Mouse (Mus musculus) frontal cortex, adult 2 months (tissue): ENCODE measurements around the gene Trappc3. TPM values are rescaled to one million over a fixed set of nuclear protein-coding genes. Genes with fewer than 3 reads are reported as not detected.

Experiments used
- DNase-seq, 2 experiments: peaks; one replicate each; pipeline ENCODE4 v3.0.0; 2022; ENCODE audit warnings: low spot score in 1 of 2; ENCODE audit errors: extremely low spot score in 1 of 2
- polyA plus RNA-seq: library from polyadenylated mRNA; depleted of rRNA; stranded (reverse); fragments of >200 nt; gene quantifications from 2 replicates; pipeline ENCODE4 v1.2.3, GENCODE M21; 2012; rRNA removed

Trappc3 gene
- polyA plus RNA-seq, 1 experiment, result 110 TPM

DNA sequence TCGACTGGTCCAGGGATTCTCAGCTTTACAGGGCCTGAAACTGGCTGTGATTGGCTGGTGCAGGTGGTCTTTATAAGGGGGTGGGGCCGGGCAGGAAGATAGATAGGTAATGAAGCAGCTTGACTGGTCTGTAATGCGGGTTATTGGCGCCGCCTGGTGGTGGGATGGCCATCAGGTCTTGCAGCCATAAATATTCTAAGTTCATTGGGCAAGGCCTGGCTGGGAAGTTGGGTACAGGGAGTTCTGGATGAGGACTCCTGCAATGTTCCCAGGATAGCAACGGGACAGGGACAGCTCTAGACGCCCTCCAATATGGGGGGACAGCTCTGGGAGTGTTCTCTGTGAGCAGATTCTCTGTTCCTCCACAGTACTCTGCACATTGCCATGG is 47.8 kb downstream of the Trappc3 start:
- DNase-seq, result peak; percentile 59 to 93

- DNase-seq, result no peak
Measured at GRCm38 (mm10) chr4:126310344-126310743, 48.2 kb downstream of the Trappc3 start.

- DNase-seq, result no peak
Measured at GRCm38 (mm10) chr4:126311566-126312200, 49.6 kb downstream of the Trappc3 start.

GRCm38 (mm10) chr4:126313202-126313601 is 51.1 kb downstream of the Trappc3 start:
- no peak for DNase-seq

DNA sequence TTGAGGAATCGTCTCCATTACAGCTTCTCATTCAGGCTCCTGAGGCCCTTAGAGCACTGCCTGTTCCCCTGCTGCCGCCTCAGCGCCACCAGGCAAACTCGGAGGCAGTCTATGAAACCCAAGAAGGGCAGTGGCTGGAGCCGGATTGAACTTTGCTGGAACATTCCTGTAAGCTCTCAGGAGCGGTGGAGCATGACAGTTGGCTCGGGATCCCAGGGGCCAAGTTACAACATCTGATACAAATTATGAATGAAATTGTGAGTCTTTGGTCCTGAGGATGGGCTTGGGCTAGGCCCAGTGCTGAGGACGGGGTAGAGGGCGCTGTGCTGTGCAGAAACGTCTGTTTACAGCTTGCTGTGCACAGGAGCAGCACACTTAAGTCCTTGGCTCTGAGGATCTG is 52.3 kb downstream of the Trappc3 start:
- no peak for DNase-seq

GRCm38 (mm10) chr4:126315931-126316330 is 53.8 kb downstream of the Trappc3 start:
- DNase-seq, result peak in 1 of 2 experiments; percentile 30

- no peak for DNase-seq
Measured at GRCm38 (mm10) chr4:126316443-126317040, 54.4 kb downstream of the Trappc3 start.

DNA sequence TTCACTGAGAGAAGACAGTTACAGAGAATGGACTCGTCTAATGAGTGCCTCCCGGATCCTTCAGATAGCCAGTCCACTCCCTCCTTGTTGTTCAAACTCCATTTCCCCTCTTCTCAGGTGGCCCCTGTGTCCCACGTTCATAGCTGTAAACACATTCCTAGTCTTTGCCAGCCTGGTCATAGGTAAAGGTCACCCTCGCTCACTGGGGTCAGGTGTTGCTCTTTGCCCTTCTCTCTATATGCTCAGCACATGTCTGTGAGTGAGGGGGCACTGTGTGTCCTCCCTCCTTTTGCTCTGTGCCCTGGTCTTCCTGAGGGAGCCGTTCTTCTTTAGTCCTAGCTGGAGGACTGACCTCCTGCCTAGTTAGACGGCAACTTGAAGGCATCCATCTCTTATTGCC is 57.7 kb downstream of the Trappc3 start:
- DNase-seq, result no peak

DNA sequence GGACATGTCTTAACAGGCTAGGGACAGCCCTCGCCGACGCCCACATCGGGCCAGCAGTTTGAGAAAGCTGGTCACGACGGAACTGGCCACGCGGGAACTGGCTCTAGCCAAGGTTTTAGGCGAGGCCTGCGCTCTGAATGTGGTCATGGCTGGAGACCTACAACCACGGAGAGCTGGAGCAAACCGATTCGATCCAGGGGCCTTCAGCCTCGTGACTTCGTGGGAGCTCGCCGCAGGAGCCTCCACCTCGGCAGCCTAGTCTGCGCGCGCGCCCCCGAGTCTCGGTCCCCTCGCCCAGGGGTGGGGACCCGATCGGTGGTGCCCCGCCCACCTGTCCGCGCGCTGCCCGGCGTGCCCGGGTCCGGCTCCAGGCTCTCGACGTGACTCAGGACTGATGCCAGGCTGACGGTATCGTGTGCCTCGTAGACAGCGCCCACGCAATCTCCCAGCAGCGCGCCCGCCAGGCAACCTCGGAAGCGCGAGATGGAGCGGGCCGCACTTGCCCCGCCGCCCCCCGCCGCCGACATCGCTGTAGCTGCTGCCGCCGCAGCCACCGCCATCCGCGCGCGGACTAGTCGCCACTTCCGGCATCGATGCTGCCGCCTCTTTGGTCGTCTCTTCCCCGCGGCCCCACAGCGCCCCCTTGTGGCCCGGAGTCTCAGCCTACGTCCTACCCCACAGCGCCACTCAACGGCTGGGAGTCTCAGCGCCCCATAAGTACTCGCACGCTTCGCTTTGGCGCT is 59.2 kb downstream of the Trappc3 start, which contains the start of gene Adprhl2:
Gene Adprhl2, minus strand, starts transcription at position 593 of the 743 bp plus-strand sequence.
- peak; percentile 92 to 100 for DNase-seq

DNA sequence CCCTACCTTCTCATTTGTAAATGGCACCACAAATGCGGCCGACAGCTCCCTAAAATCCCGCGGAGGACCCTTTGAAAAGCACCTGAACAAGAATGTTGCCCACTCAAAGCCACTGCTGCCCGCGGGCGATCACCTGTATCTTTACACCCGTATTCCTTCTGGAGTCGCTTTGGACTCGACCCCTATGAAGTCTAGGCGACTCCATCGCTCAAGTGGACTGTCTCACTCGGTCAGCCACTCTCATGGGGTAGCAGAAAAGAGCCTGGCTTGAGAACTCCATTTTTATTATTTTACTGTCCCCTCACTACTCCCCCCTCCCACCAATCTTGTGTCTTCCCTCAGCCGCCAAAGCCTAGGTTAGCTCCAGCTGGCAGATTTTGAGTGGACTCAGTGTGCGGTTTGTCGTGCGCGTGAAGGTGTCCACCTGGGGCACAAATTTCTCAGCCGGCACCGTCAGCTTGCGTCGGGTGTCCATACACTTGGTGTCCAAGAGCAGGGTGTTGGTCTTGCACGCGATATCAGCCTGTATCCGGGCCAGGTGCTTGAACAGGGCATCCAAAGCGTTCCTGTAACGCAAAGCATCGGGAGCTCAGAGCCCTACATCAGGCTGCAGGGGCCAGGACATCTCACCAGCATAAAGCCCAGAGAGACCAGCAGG is 59.9 kb downstream of the Trappc3 start:
- no peak for DNase-seq

DNA sequence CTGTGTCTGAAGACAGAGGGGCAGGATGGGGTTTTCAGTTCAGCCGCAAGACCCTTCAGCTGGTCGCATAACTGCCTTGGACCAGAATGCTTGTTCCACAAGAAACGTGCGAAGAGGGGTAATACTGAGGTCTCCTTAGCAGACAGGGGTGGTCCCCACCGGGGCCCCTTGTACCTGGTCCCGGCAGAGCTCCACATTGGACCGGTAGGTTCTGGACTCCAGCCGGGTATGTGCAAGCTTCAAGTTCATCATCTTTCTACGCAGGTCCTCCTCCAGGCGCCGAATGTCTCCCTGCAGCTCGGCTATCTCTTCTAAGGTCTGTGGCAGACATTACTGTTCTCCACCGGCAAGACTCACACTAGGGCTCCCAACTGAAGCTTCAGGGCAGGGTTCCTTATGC is 60.5 kb downstream of the Trappc3 start:
- no peak for DNase-seq

GRCm38 (mm10) chr4:126324861-126325260 is 62.7 kb downstream of the Trappc3 start:
- no peak for DNase-seq

DNA sequence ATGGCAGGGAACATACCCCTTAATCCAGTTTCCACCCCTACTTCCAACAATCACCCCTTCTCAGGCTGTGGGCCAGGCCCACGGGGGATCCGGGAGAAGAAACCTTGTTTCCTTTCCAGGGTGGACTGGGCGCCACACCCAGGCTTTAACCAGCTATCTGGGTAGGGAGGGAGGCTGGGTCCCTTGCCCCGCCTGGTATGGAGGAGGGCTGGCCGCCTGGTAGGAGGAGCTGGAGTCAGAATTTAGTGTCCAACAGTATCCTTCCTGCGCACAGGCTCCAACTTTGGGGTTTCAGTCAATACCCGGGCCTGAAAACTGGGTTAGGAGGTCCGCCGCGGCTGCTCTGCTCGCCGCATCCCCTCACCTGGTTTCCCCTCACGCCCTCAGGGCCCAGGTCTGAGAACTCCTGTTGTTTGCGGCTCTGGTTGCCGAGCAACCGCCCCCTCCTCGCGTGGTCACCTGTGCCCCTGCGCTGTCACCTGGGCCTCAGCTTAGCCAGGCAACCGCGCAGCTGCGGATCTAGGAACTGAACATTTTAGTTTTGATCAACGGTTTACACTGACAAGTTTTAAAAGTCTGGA is 63.2 kb downstream of the Trappc3 start, which contains the start of gene Tekt2:
Gene Tekt2, minus strand, starts transcription at position 408 of the 581 bp plus-strand sequence.
- no peak for DNase-seq

Other genes with a start within 250 kb of the Trappc3 start
- gene Csf3r, start 237.8 kb upstream of the Trappc3 start, polyA plus RNA-seq, result 5.4 and 7.2 TPM in 2 replicates
- 76.9 and 82.6 TPM in 2 replicates for gene Mrps15, start 215.4 kb upstream of the Trappc3 start, polyA plus RNA-seq
- gene Oscp1, start 203.8 kb upstream of the Trappc3 start, polyA plus RNA-seq, result 19.7 and 22.3 TPM in 2 replicates
- 25.3 and 26.7 TPM in 2 replicates for gene Lsm10, start 165.7 kb upstream of the Trappc3 start, polyA plus RNA-seq
- 18.9 and 22.2 TPM in 2 replicates for gene Stk40, start 158.4 kb upstream of the Trappc3 start, polyA plus RNA-seq
- gene Eva1b, start 114.6 kb upstream of the Trappc3 start, polyA plus RNA-seq, result 8.6 and 9.3 TPM in 2 replicates
- gene Sh3d21, start 98.8 kb upstream of the Trappc3 start, polyA plus RNA-seq, result 1.0 TPM in 2 replicates
- gene Thrap3, start 59.6 kb upstream of the Trappc3 start, polyA plus RNA-seq, result 95.8 and 103 TPM in 2 replicates
- 201 and 206 TPM in 2 replicates for gene Map7d1, start 6.0 kb upstream of the Trappc3 start, polyA plus RNA-seq
- 0.38 and 0.50 TPM in 2 replicates for gene Col8a2, start 24.5 kb downstream of the Trappc3 start, polyA plus RNA-seq
- gene Adprhl2, start 59.4 kb downstream of the Trappc3 start, polyA plus RNA-seq, result 41.7 and 41.8 TPM in 2 replicates
- gene Tekt2, start 63.4 kb downstream of the Trappc3 start, polyA plus RNA-seq, result 5.5 and 6.7 TPM in 2 replicates
- gene Ago3, start 167.2 kb downstream of the Trappc3 start, polyA plus RNA-seq, result 10.9 and 11.5 TPM in 2 replicates
- gene Ago1, start 206.3 kb downstream of the Trappc3 start, polyA plus RNA-seq, result 32.0 and 35.6 TPM in 2 replicates